Mouse (Mus musculus): ENCODE results near the gene Myoc. TPM values are rescaled to one million over a fixed set of nuclear protein-coding genes. Genes with fewer than 3 reads are reported as not detected.

Myoc gene
- not detected in 4 replicates for total RNA-seq (2023; ENCODE audit: inconsistent age)

DNA sequence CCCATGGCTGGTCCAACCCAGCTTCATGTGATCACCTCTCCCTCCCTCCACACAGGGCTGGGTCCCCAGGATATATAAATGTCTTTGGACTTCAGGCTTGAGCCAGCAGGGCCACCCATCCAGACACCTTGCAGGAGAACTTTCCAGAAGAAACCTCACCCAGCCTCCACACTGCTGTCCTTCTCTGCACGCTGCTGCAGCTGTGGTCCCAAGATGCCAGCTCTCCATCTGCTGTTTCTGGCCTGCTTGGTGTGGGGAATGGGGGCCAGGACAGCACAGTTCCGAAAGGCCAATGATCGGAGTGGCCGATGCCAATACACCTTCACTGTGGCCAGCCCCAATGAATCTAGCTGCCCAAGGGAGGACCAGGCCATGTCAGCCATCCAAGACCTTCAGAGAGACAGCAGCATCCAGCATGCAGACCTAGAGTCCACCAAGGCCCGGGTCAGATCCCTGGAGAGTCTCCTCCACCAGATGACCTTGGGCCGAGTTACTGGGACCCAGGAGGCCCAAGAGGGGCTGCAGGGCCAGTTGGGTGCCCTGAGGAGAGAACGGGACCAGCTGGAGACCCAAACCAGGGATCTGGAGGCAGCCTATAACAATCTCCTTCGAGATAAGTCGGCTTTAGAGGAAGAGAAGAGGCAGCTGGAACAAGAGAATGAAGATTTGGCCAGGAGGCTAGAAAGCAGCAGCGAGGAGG lies at the start of gene Myoc:
TSS of gene Myoc (plus strand) at position 105 of the 700 bp plus-strand sequence.

DNA sequence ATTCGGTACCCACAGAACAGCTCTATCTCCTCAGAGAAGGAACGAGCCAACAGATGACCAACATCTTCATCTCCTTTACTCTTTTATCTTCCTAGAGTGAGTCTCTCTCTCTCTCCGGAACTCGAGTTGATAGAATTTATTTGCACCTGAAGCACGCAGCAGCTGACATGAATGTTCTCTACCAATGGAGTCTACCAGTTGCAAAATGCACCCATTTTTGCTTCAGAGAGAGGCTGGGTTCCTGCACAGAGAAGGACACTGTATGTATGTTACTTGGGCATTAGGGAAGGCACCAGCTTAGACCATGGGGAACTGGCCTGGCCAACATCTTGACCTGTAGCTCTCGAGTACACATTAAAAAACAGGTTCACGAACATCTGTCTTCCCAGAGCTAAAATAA lies 19.2 kb downstream of the Myoc start, which contains the start of gene Myocos:
TSS of gene Myocos (minus strand) at position 101 of the 400 bp plus-strand sequence.

Other genes with a start within 250 kb of the Myoc start
- 0.10 to 0.45 TPM (median 0.36 TPM) in 4 replicates for gene Dnm3, start 161.1 kb upstream of the Myoc start, total RNA-seq (2023; ENCODE audit: inconsistent age)
- 10.1 to 12.9 TPM (median 11.6 TPM) in 4 replicates for gene Mettl13, start 90.6 kb upstream of the Myoc start, total RNA-seq (2023; ENCODE audit: inconsistent age)
- 53.5 to 61.7 TPM (median 59.3 TPM) in 4 replicates for gene Vamp4, start 68.6 kb upstream of the Myoc start, total RNA-seq (2023; ENCODE audit: inconsistent age)
- gene Myocos, start 19.1 kb downstream of the Myoc start, total RNA-seq (2023; ENCODE audit: inconsistent age), result not detected in 4 replicates
- gene Prrc2c, start 101.4 kb downstream of the Myoc start, total RNA-seq (2023; ENCODE audit: inconsistent age), result 344 to 400 TPM (median 376 TPM) in 4 replicates
- gene Fmo4, start 174.8 kb downstream of the Myoc start, total RNA-seq (2023; ENCODE audit: inconsistent age), result not detected in 4 replicates
- not detected in 4 replicates for gene Fmo1, start 227.5 kb downstream of the Myoc start, total RNA-seq (2023; ENCODE audit: inconsistent age)